Mouse (Mus musculus) limb, embryonic 14.5 days (tissue): Measurements from ENCODE around the gene Egfl6. TPM values are rescaled to one million over a fixed set of nuclear protein-coding genes. Genes with fewer than 3 reads are reported as not detected.
A peak's percentile ranks its signal among the peaks of the same experiment; 100 is the strongest.

ENCODE experiments used
- ATAC-seq: fragments of 200-750 bp; cut with Nextera tagmentation; 2 replicates; pipeline ENCODE4 v1.8.0; 2017; ENCODE audit warnings: low read depth, moderate number of reproducible peaks, moderate TSS enrichment; ENCODE audit not compliant: low FRiP score
- DNase-seq: peaks from one replicate; pipeline ENCODE4 v3.0.0-alpha.2; 2015; ENCODE audit warnings: low spot score
- H3K27ac ChIP-seq: fragments of 300-500 bp; sonication (generic); replicated peaks from 2 replicates; pipeline ENCODE4 v1.5.1; 2014; ENCODE audit warnings: low read depth, mild to moderate bottlenecking, low read length, moderate library complexity, mixed read lengths
- H3K27me3 ChIP-seq: fragments of 300-500 bp; sonication (generic); 2 replicates; pipeline ENCODE4 v1.6.1; 2014; ENCODE audit warnings: low read length, mixed read lengths; ENCODE audit not compliant: control insufficient read depth, insufficient read depth
- H3K36me3 ChIP-seq: fragments of 300-500 bp; sonication (generic); 2 replicates; pipeline ENCODE4 v1.6.1; 2014; ENCODE audit warnings: mild to moderate bottlenecking, low read length, moderate library complexity, mixed read lengths; ENCODE audit not compliant: control insufficient read depth, insufficient read depth
- H3K4me1 ChIP-seq: fragments of 300-500 bp; sonication (generic); 2 replicates; pipeline ENCODE4 v1.6.1; 2014; ENCODE audit warnings: antibody characterized with exemption, low read length, mixed read lengths; ENCODE audit not compliant: control insufficient read depth, insufficient read depth
- H3K4me2 ChIP-seq: fragments of 300-500 bp; sonication (generic); replicated peaks from 2 replicates; pipeline ENCODE4 v1.6.1; 2014; ENCODE audit warnings: low read depth, mild to moderate bottlenecking, low read length, moderate library complexity; ENCODE audit not compliant: severe bottlenecking
- H3K4me3 ChIP-seq: fragments of 300-500 bp; sonication (generic); replicated peaks from 2 replicates; pipeline ENCODE4 v1.5.1; 2014; ENCODE audit warnings: low read length
- H3K9ac ChIP-seq: fragments of 300-500 bp; sonication (generic); 2 replicates; pipeline ENCODE4 v1.6.1; 2014; ENCODE audit warnings: mild to moderate bottlenecking, low read depth, low read length, moderate library complexity; ENCODE audit not compliant: severe bottlenecking
- H3K9me3 ChIP-seq: fragments of 300-500 bp; sonication (generic); 2 replicates; pipeline ENCODE4 v1.6.1; 2016; ENCODE audit warnings: low read length; ENCODE audit not compliant: control insufficient read depth
- POLR2A ChIP-seq: fragments of 200-500 bp; IDR thresholded peaks from 2 replicates; pipeline ENCODE4 v1.8.0; 2012; ENCODE audit warnings: inconsistent platforms, mild to moderate bottlenecking, moderate library complexity, borderline replicate concordance; ENCODE audit not compliant: insufficient read depth, insufficient read length; ENCODE audit errors: extremely low read depth
- WGBS: fragments of 180-500 bp; shearing (Covaris S2); extraction: QIAGEN DNeasy Blood & Tissue Kit; methylation state at CpG from one replicate; pipeline ENCODE4 v1.1.7; 2014; 5-methylcytosine and 5-hydroxymethylcytosine counted together
- polyA plus RNA-seq, 2 experiments: library from polyadenylated mRNA; depleted of rRNA in 1 of 2; stranded (reverse) in 1 of 2; unstranded in 1 of 2; fragments of >200 nt; fragmentation: Nextera tagmentation in 1 of 2; extraction: Ambion mirVana in 1 of 2; gene quantifications; 2 replicates each; pipeline versions ENCODE4 v1.2.1 to v1.2.3; 2012 to 2014

The Egfl6 gene
- polyA plus RNA-seq, 2 experiments, result 86.2 to 97.0 TPM

DNA sequence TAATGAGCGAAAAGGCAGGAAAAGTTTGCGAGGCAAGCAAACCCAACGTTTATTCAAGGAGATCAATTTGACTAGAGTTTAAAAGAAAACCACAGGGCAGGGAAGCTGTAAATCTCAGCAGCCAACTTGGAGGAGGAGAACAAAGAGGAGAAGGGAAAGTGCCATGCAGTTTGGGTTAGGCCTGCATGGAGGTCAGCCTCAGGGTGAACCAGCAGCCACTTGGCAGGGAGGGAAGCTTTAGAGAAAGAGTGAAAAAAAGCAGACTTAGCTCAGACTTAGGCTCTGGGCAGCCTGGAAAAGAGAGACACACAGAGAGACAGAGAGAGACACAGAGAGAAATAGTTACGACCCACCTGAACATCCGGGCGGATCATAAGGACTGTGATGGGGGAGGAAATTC, 35.4 kb upstream of the Egfl6 start:
- ATAC-seq, result no peak
- H3K27me3 ChIP-seq, result no peaks in the 10 kb centered on the region
- WGBS, result 43% methylated on average over 6 of the region's 6 CpGs

GRCm38 (mm10) chrX:166619084-166619483, 33.6 kb upstream of the Egfl6 start:
- Histone ChIP-seq H3K4me2 (no peak overlapping the region), H3K9me3 (no peaks in the 10 kb centered on the region), H3K4me3 (no peak overlapping the region), H3K9ac (no peak overlapping the region), H3K27ac (no peak overlapping the region), H3K27me3 (no peaks in the 10 kb centered on the region), H3K36me3 (no peaks in the 10 kb centered on the region), H3K4me1 (peaks cover 20% of the 10 kb centered on the region)
- TF ChIP-seq POLR2A, result no peak
- WGBS, result 77% methylated on average over 4 of the region's 4 CpGs
- DNase-seq (no peak), ATAC-seq (no peak)

More for the DNA sequence above, 35.4 kb upstream of the Egfl6 start:
- Histone ChIP-seq H3K27ac (no peak overlapping the region), H3K36me3 (no peaks in the 10 kb centered on the region), H3K4me3 (no peak overlapping the region), H3K9ac (no peak overlapping the region), H3K9me3 (no peaks in the 10 kb centered on the region), H3K4me2 (no peak overlapping the region), H3K4me1 (peaks cover 20% of the 10 kb centered on the region)
- no peak for TF ChIP-seq POLR2A
- DNase-seq, result no peak

DNA sequence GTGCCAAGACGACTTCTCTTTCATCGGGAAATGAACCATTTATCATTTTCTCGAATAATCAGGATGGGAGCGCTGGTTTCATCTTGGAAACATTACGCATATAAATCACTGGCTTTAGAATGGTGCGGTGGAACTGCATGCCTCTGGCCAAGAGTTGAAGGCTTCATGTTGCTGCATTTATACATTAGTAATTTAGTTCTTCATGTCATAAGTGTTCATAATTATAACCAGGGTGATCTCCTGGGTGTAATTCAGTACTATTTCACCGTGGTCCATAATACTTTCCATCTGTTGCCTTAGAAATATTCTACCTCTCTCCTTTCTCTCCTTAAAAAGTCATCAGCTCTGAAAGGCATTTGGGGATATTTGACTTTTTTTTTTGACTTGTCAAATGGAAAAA, 29.7 kb upstream of the Egfl6 start:
- H3K4me1 ChIP-seq, result no peaks in the 10 kb centered on the region
- no peak overlapping the region for H3K9ac ChIP-seq
- peak; percentile 55 for ATAC-seq
- H3K27ac ChIP-seq, result no peak overlapping the region
- no peaks in the 10 kb centered on the region for H3K27me3 ChIP-seq
- peak; percentile 56 for DNase-seq
- no peak overlapping the region for H3K4me2 ChIP-seq
- no peak for TF ChIP-seq POLR2A
- WGBS, result 70% methylated on average over 7 of the region's 7 CpGs
- H3K9me3 ChIP-seq, result no peaks in the 10 kb centered on the region
- no peaks in the 10 kb centered on the region for H3K36me3 ChIP-seq
- H3K4me3 ChIP-seq, result no peak overlapping the region

DNA sequence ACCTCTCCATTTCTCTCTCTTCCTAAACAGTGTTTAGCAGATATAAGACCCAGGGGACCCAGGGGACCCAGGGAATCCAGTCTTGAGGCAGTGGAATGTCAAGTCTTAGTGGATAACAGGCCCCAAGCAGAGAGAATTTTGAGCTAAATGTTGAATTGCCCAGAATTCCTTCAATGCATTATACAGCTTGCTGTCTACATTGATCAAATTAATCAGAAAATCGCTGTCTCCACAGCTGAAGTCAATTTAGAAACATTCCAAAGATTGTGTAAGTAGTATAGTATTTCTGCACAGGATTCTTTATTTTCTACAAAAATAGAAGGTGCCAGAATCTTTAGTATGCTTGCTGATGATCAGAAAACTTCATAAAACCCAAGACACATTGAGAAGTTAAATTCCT, 9.4 kb downstream of the Egfl6 start:
- Histone ChIP-seq H3K4me3 (no peak overlapping the region), H3K36me3 (no peaks in the 10 kb centered on the region), H3K9me3 (no peaks in the 10 kb centered on the region), H3K4me1 (no peaks in the 10 kb centered on the region), H3K27me3 (no peaks in the 10 kb centered on the region), H3K4me2 (no peak overlapping the region), H3K9ac (no peak overlapping the region), H3K27ac (no peak overlapping the region)
- DNase-seq (no peak), ATAC-seq (no peak)
- 47% methylated on average over 1 of the region's 1 CpGs for WGBS
- TF ChIP-seq POLR2A, result no peak

DNA sequence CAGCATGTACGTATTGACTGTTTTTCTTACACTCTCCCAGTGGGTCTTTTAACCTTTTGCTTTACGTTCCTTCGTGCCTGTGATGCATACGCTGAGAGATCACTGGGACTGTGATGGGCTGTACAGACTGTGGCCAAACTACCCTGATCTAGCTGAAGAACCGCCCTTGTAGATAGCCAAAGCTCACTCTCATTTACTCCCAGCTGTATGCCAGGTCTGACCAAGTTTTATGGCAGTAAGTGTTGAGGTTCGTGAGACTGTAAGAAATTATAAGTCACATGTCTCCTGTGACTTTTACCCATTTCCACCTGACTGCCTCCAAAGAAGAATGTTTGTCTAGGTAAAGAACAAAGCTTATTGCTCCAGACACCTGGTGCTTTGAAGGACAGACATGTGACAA, 19.5 kb downstream of the Egfl6 start:
- H3K4me3 ChIP-seq, result no peak overlapping the region
- no peak for TF ChIP-seq POLR2A
- WGBS, result 72% methylated on average over 6 of the region's 6 CpGs

DNA sequence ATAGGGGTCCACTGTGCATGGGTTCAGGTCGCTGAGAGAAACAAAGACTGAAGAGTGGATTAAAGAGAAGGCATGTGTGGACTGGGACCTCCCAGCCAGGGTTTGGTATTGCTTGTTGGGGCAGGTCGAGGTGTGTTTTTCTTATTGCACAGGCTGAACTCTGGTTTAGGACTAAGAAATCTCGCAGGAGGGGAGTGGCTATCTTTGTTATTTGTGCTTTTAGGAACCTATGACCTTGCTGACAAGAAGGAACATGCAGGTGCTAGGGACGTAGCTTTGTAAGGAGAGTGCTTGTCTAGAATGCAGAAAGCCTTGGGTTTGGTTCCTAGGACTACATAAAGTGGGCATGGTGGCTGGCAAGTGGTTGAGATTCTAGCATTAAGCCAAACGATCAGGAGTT, 20.1 kb downstream of the Egfl6 start:
- no peak overlapping the region for H3K9ac ChIP-seq
- H3K9me3 ChIP-seq, result no peaks in the 10 kb centered on the region
- no peak for ATAC-seq
- WGBS, result 55% methylated on average over 5 of the region's 5 CpGs
- H3K4me1 ChIP-seq, result peaks cover 4% of the 10 kb centered on the region; the same call in 1 of the 2 replicates
- no peak overlapping the region for H3K4me2 ChIP-seq
- H3K27ac ChIP-seq, result peak overlapping the region; percentile 38; the same call in 1 of the 2 replicates
- H3K27me3 ChIP-seq, result no peaks in the 10 kb centered on the region
- no peaks in the 10 kb centered on the region for H3K36me3 ChIP-seq
- no peak overlapping the region for H3K4me3 ChIP-seq
- no peak for DNase-seq
- no peak for TF ChIP-seq POLR2A

More for the DNA sequence above, 19.5 kb downstream of the Egfl6 start:
- H3K27me3 ChIP-seq, result no peaks in the 10 kb centered on the region
- no peaks in the 10 kb centered on the region for H3K9me3 ChIP-seq
- H3K36me3 ChIP-seq, result no peaks in the 10 kb centered on the region
- H3K4me2 ChIP-seq, result no peak overlapping the region
- H3K9ac ChIP-seq, result no peak overlapping the region
- no peak overlapping the region for H3K27ac ChIP-seq
- peaks cover 4% of the 10 kb centered on the region; the same call in 1 of the 2 replicates for H3K4me1 ChIP-seq
- no peak for ATAC-seq
- DNase-seq, result no peak
